Mouse (Mus musculus): ENCODE data around the gene Prss30.
"Not testable (repeated sequence)": the region's sequence is repeated elsewhere in the genome, so short reads cannot be mapped to it uniquely, and the experiment has no call there.

Prss30 gene

GRCm38 (mm10) chr17:23984989-23985388 is 4.6 kb upstream of the Prss30 start:
- DNase-seq (ENCODE audit: low spot score in 2 of 2): no peak

DNA sequence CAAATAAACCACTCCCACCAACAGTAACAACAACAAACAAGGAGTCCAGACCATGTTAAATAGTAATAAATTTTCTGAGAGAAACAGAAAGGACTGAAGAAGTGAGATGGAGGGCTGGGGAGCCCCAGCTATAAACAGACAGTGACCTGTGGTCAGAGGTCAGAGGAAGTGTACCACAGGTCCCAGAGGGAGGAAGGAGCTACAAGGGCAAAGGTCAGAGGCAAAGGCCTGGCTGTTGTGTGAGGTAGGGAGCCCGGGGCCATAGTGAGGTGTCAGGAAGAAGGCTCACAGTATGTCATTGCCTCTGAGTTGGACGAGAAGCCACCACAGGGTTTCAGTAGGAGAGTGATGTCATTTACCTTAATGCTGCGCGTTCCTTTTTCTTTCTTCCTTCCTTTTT is 2.5 kb upstream of the Prss30 start:
- DNase-seq (ENCODE audit: low spot score in 2 of 2): no peak

DNA sequence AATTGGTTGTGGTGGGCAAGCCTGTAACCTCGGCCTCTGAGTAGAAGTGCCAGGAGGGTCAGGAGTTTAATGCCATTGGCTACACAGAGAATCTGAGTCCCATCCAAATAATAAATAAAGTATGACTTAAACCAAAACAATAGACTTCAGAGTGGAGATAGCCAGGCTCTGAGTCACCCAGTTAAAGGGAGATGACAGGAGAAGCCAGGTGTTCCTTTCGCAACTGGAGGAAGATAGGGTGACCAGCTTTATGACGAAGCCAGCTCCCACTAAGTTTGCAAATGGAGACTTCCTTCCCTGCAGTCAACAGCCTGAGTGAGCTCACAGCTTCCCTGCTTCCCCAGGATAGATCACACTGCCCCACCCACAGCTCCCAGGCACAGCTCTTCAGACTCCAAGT is 895 bp downstream of the Prss30 start:
- no peak for DNase-seq (ENCODE audit: low spot score in 2 of 2)

DNA sequence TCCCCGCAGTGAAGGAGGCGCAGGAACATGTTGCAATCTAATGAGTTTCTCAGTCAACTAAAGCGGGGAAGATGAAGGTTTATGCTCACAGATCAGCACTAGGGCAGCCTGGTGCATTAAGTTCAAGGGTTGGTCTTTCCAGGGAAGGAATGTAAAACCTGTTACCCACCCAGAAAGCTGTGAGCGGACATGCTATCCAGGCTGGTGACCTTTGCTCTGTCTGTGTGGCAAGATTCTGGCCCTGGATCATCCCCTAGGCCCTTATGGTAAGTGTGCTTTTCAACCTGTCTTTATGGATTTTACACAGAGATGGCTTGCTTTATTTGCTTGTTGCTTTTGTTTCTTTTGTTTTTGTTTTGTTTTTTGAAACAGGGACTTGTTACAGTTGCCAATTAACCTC is 3.7 kb downstream of the Prss30 start:
- no peak for DNase-seq (ENCODE audit: low spot score in 2 of 2)

GRCm38 (mm10) chr17:23971315-23971714 is 9.1 kb downstream of the Prss30 start:
- no peak for DNase-seq (ENCODE audit: low spot score in 2 of 2)

DNA sequence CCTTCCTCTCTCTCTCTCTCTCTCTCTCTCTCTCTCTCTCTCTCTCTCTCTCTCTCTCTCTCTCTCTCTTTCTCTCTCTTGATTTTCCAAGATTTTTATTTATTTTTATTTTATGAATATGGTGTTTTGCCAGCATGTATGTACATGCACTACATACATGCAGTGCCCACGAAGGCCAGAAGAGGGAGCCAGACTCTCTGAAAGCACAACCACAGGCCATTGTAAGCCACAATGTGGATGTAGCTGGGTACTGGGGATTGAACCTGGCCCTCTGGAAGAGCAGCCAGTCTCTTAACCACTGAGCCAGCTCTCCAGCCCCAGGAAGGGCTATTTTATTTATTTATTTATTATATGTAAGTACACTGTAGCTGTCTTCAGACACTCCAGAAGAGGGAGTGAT is 11.1 kb downstream of the Prss30 start:
- DNase-seq (ENCODE audit: low spot score in 2 of 2): peak; percentile 45 to 70

GRCm38 (mm10) chr17:23968780-23969179 is 11.6 kb downstream of the Prss30 start:
- DNase-seq (ENCODE audit: low spot score in 2 of 2): no peak

GRCm38 (mm10) chr17:23966658-23967401 is 13.5 kb downstream of the Prss30 start:
- no peak for DNase-seq (ENCODE audit: low spot score in 2 of 2)

DNA sequence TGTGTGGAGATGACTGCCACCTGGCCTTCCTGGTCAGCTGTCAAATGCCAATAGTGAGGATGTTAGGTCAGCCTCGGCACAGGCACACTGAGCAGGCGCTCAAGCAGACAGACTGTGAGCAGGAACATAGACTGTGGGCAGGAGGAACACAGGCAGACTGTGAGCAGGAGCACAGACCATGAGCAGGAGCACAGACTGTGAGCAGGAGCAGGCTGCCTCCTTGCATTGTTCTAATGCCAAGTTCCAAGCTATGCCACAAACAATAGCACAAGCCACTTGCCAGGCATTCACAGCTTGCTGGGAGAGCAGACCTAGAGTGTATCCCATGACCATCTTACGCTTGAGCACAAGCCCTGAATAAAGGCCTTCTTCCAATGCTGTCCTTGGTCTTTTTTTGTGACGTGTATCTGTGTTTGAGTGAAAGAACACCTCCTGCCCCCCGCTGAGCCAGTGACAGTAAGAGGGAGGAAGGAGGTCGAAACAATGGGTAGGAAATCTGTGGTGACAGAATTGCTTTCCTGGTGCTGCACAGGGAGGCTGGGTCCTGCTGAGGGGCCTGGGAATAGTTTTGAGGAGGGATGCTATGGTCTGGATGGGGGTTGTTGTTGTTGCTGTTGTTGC is 14.5 kb downstream of the Prss30 start:
- DNase-seq (ENCODE audit: low spot score in 2 of 2): no peak

GRCm38 (mm10) chr17:23961573-23962122 is 18.7 kb downstream of the Prss30 start:
- DNase-seq (ENCODE audit: low spot score in 2 of 2): no peak

DNA sequence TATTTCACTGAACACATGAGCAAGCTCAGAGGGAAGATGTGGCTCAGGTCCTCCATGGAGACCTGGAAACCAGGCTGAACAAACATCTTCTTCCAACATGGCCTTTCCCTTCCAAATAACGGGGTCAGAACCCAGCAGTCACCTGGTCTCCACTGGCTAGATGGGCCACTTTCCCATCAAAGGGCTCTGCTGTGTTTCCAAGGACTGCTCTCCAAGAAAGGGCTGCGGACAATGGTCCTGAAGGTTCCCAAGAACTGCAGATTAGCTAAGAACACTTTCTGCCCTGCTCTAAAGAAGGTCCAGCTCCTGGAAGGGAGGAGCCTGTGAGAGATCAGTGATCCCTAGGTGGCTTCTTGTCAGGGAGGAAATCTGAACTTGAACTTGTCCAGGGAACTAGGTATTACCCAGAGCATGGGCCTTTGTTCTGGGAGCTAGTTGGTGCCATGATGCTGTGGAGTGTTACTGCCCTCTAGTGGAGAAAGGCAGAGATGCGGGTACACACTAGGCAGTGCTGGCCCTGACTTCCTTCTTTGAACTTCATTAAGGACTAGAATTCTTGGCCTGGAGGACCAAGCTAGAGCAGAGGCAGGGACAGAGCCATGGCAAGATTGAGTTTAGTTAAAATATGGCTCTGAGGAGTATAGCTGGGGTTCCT is 20.2 kb downstream of the Prss30 start:
- peak; percentile 75 to 86 for DNase-seq (ENCODE audit: low spot score in 2 of 2)

GRCm38 (mm10) chr17:23955174-23955573 is 25.2 kb downstream of the Prss30 start, which contains the start of gene Sbpl:
Gene Sbpl (minus strand): TSS chr17:23955274.
- no peak for DNase-seq (ENCODE audit: low spot score in 2 of 2)

- not testable (repeated sequence) for DNase-seq (ENCODE audit: low spot score in 2 of 2)
Observed at GRCm38 (mm10) chr17:23950828-23951227, 29.5 kb downstream of the Prss30 start.

DNA sequence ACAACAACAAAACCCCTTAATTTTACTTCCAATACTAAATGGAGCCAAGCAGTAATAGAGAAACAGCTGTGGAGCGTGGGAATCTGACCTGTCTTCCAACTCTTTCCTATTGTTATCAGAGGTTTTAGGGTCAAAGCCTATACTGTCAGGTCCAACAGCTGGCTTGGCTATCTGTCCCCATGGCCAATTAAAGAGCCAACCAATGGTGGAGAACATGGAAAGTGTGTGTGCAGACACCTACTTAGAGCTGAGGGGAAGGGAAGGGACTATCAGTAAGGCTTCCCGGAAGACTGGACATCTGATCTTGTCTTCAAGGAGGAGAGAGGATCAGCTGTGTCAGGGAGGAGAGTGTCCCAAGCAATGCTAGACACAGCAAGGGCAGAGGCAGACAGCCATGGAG is 31.3 kb downstream of the Prss30 start:
- DNase-seq (ENCODE audit: low spot score in 2 of 2): no peak

DNA sequence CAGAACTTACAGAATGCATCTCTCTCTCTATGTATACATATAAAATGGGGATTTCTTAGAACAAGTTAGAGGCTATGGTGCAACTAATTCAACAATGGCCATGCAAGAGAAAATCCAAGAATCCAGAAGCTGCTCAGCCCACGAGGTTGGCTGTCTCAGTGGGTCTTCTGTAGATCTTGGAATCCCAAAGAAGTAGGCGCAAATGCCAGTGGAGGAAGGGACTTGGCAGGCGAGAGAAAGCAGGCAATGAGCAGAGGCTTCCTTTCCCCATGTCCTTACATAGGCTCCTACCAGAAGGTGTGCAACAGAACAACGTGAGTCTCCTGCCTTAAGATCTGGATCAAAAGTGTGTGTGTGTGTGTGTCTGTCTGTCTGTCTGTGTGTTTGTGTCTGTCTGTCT is 32.9 kb downstream of the Prss30 start:
- not testable (repeated sequence) for DNase-seq (ENCODE audit: low spot score in 2 of 2)

DNA sequence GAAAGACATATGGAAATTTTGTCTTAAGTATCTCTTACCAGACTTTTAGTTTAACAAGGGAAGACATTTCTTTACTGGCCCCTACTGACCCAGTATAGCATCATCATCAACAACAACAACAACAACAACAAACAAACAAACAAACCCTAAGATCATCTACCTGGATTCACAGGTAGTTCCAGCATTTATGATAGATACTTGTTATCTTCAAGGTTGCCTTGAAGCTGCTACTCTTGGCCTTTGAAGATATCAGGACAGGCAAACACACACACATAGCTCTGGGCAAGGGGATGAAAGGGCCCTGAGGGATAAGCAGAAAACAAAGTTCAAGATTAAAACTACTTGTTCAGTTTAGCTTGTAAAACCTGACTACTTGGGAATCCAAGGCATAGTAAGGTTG is 39.0 kb downstream of the Prss30 start, which contains the start of gene Sbp:
Gene Sbp, plus strand, starts transcription at position 301 of the 400 bp plus-strand sequence.
- DNase-seq (ENCODE audit: low spot score in 2 of 2): no peak

DNA sequence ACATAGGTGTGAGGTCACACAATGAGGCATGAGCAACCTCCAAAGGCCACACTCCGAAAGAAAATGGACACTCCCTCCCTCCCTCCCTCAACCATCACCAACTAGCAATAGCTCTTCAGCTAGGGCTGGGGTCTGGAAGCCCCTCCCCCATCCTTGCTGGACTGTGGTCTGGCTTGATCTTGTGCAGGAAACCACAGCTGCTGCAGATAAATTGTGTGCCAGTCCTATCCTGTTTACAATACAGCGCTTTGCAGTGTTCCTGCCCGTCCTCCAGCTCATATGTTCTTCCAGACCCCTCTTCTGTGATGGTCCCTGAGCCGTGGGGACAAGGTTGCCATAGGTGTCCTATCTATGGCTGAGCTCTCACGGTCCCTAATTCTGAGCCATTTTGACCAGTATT is 49.2 kb downstream of the Prss30 start:
- DNase-seq (ENCODE audit: low spot score in 2 of 2): no peak

DNA sequence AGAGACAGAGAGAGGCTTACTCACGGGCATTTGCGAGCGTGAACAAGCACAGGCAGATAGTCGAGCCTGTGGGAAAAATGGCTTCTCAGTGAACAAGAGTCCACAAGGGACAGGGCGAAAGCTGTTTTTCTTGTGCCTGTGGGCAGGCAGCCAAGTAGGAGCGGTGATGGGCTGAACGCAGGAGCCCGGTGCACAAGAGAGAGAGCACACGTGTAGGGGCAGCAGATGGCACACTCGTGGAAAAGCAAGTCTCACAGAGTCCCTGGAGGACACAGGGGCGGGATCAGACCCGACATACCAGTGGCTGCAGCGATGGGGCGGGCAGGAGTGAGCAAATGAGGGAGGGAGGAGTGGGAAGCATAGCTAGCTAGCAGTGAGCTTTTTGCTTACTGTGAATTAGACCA is 55.3 kb downstream of the Prss30 start:
- peak; percentile 37 to 69 for DNase-seq (ENCODE audit: low spot score in 2 of 2)

GRCm38 (mm10) chr17:23924531-23925007 is 55.8 kb downstream of the Prss30 start:
- DNase-seq (ENCODE audit: low spot score in 2 of 2): peak; percentile 64 to 84
